Mouse (Mus musculus) neural tube, embryonic 10.5 days (tissue): Measurements from ENCODE around the gene Ift172.
"Not testable (repeated sequence)": the region's sequence is repeated elsewhere in the genome, so short reads cannot be mapped to it uniquely, and the experiment has no call there.

ENCODE experiments used
- DNase-seq: peaks from one replicate; pipeline ENCODE4 v3.0.0-alpha.2; 2017; ENCODE audit warnings: low spot score; ENCODE audit errors: extremely low spot score

Ift172 gene

DNA sequence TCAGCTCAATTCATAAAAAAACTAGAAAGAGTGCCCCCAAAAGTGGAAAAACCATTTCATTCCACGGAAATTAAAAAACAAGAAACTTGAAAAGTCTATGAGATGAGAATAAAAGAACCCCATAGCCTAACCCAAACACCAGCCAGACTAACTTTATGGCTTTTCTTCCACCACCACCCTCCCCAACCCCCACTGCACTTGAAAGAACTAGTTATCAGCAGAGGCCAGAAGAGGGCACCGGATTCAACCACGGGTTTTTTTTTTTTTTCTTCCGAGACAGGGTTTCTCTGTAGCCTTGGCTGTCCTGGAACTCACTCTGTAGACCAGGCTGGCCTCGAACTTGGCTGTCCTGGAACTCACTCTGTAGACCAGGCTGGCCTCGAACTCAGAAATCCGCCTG is 72.6 kb downstream of the Ift172 start:
- DNase-seq, result no peak

DNA sequence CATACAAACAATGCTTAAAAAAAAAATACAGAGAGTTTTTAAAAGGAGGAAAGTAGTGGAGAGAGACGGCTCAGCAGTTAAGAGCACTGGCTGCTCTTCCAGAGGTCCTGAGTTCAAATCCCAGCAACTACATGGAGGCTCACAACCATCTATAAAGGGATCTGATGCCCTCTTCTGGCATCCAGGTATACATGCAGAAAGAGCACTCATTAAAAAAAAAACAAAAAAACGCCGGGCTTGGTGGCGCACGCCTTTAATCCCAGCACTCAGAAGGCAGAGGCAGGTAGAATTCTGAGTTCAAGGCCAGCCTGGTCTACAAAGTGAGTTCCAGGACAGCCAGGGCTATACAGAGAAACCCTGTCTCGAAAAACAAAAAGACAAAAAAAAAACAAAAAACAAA is 74.4 kb downstream of the Ift172 start:
- not testable (repeated sequence) for DNase-seq

GRCm38 (mm10) chr5:31204421-31204820 is 86.5 kb downstream of the Ift172 start:
- no peak for DNase-seq

DNA sequence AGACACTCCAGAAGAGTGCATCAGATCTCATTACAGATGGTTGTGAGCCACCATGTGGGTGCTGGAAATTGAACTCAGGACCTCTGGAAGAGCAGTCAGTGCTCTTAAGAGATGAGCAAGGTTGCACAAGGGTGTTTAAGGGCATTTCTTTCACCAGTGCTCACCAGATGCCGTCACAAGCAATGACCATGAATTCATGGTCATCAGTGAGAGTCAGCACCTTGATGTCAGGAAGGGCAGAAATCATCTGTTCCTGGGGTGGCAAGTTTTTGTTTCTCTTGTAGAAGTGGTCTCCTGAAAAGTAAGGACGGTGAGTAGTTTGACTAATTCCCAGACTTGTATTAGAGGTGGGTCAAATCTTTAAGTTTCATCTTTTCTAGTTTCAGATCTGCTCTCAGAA is 87.0 kb downstream of the Ift172 start:
- DNase-seq, result no peak
